Mouse (Mus musculus): ENCODE measurements around the gene Rad51b. TPM values are rescaled to one million over a fixed set of nuclear protein-coding genes. Genes with fewer than 3 reads are reported as not detected.

Rad51b gene
- polyA plus RNA-seq, 1 experiment from 2014 or later: 8.0 TPM

DNA sequence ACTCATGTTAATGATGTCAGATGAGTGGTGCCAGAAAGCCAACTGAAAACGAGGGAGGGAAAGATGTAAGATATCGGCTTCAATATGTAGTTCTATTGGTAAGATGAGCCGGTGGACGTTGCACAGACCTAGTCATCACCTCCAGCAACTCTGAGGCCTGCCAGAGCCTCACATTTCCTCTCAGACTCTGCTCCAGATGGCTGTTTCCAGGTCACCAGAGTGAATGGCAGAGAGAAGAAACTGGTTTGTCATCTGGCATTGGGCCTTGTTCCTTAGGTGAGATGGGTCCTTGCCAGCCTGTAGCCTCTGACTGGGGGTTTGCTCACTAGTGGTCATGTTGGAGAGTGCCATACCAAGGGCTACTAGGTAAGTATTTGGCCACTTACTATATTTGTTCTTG lies 348.6 kb downstream of the Rad51b start:
- 65% methylated on average over 4 of the region's 4 CpGs for WGBS
- Histone ChIP-seq H3K36me3 (no peaks in the 10 kb centered on the region), H3K4me1 (replicated peaks) (peaks cover 16% of the 10 kb centered on the region), H3K9ac (replicated peaks) (no peak overlapping the region), H3K9me3 (no peaks in the 10 kb centered on the region), H3K27me3 (no peaks in the 10 kb centered on the region), H3K27ac (no peak overlapping the region), H3K4me3 (replicated peaks) (no peak overlapping the region), H3K4me2 (no peak overlapping the region)
- ATAC-seq (ENCODE audit: insufficient number of reproducible peaks, insufficient read depth, low FRiP score, low TSS enrichment, low read depth): no peak

DNA sequence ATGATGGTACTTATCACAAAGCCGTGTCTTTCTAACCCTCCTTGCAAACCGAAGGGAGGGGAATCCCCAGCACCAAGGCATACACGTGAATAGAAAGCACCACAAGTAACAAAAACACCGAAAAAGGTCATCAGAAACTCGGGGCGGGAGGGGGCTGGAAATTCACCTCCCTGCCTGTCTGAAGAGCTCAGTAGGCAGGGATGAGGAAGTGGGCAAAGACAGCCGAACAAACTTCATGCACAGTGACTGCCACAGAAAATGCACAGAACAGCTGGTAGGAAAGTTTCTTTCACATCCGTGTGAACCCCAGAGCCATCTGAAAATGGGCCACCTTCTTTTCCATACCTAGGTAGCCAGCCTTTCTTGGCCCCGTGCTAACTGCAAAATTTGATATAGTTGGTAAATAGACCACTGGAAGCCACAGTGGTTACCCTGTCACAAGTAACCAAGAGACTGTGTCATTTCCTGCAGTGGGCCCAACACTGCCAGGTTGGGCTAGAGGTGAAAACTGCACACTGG lies 349.6 kb downstream of the Rad51b start:
- no peak for ATAC-seq (ENCODE audit: insufficient number of reproducible peaks, insufficient read depth, low FRiP score, low TSS enrichment, low read depth)
- Histone ChIP-seq H3K4me1 (replicated peaks) (peaks cover 11% of the 10 kb centered on the region), H3K27ac (no peak overlapping the region), H3K27me3 (no peaks in the 10 kb centered on the region), H3K4me3 (replicated peaks) (no peak overlapping the region), H3K9ac (replicated peaks) (no peak overlapping the region), H3K4me2 (no peak overlapping the region), H3K9me3 (no peaks in the 10 kb centered on the region), H3K36me3 (no peaks in the 10 kb centered on the region)
- 88% methylated on average over 9 of the region's 9 CpGs for WGBS

DNA sequence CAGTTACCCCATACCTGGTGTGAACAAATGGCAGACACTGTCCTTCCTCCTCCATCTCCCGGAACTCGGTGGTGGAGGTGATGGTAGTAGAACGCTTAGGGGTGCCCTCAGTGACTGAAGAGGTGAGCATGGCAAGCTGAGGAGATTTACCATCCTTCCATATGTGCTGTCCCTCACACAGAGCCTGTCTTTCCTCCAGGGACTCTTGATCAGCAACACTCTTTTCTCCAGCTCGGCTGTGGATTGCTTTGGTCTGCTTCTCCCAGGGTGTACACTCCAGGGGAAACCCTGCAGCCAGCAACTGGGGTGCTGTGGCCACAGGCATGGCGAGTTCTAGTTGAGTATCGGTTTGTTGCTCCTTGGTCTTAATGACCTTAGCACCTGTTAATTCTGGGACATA lies 350.3 kb downstream of the Rad51b start:
- Histone ChIP-seq H3K9ac (replicated peaks) (no peak overlapping the region), H3K4me3 (replicated peaks) (no peak overlapping the region), H3K36me3 (no peaks in the 10 kb centered on the region), H3K4me2 (no peak overlapping the region), H3K9me3 (no peaks in the 10 kb centered on the region), H3K27me3 (no peaks in the 10 kb centered on the region), H3K4me1 (replicated peaks) (peaks cover 7% of the 10 kb centered on the region; the same call in 1 of the 2 replicates), H3K27ac (no peak overlapping the region)
- no peak for ATAC-seq (ENCODE audit: insufficient number of reproducible peaks, insufficient read depth, low FRiP score, low TSS enrichment, low read depth)
- 84% methylated on average over 6 of the region's 6 CpGs for WGBS

DNA sequence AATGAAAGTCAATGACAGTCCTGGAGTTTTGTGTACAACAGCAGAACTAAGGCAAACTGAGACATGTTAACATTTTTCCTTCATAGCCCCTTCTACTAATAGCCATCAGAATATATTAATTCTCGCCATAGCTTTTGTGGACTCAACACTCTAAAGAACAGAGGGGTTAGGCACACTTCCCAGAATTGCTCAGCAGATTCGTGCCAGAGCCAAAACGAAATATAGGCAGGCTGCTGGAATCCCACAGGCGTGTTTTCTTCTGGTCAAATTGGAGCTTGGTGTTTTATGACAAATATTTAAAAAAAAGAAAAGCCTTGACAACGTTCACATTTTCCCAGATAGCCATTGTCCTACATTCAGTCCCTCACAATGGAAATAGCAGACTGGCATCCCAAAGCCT lies 350.9 kb downstream of the Rad51b start:
- H3K9me3 ChIP-seq: no peaks in the 10 kb centered on the region
- H3K4me2 ChIP-seq: no peak overlapping the region
- WGBS: 84% methylated on average over 5 of the region's 5 CpGs
- no peaks in the 10 kb centered on the region for H3K27me3 ChIP-seq
- H3K9ac ChIP-seq (replicated peaks): no peak overlapping the region
- H3K4me3 ChIP-seq (replicated peaks): no peak overlapping the region
- ATAC-seq (ENCODE audit: insufficient number of reproducible peaks, insufficient read depth, low FRiP score, low TSS enrichment, low read depth): no peak
- no peak overlapping the region for H3K27ac ChIP-seq
- H3K4me1 ChIP-seq (replicated peaks): peaks cover 13% of the 10 kb centered on the region
- no peaks in the 10 kb centered on the region for H3K36me3 ChIP-seq

DNA sequence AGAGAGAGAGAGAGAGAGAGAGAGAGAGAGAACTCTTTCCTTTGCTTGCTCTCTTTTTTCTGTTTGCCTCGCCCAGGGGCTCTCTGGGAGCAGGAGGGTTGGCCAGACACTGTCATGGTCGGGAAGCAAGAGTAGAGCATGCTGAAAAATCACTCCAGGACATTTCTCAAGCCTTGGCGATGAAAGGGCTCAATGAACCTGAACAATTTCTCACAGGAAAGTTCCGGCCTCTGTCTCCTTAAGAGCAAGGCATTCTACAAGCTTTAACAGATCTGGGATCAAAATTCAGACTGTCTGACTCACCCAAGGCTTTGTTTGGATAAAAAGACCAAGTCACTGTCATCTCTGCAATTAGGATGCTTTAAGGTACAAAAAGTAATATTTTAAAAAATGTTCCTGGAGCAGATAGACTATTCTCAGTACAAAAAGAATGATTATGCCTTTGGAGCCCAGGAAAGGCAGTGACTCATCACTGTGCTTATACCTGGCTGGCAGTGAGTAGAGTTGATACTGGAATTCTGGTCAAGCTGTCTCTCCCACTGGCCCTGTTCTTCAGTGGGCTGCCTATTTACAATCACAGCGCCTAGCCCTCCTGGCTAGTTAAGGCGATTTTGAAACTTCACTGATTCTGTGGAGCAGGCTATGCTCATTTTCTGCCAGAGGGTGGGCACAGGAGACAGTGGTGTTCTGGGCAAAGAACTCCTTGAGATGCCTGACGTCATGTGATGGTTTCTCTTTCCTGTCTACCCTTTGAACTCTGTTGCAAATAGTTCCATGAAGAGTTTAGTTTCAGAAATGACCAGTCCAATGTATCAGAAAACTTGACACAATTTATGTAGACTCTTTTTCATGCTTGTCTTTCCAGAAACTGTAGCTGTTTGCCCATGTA lies 352.0 kb downstream of the Rad51b start:
- ATAC-seq (ENCODE audit: insufficient number of reproducible peaks, insufficient read depth, low FRiP score, low TSS enrichment, low read depth): no peak
- Histone ChIP-seq H3K4me3 (replicated peaks) (no peak overlapping the region), H3K9ac (replicated peaks) (no peak overlapping the region), H3K27me3 (no peaks in the 10 kb centered on the region), H3K36me3 (no peaks in the 10 kb centered on the region), H3K9me3 (no peaks in the 10 kb centered on the region), H3K4me2 (no peak overlapping the region), H3K4me1 (replicated peaks) (peaks cover 15% of the 10 kb centered on the region), H3K27ac (no peak overlapping the region)
- 71% methylated on average over 7 of the region's 7 CpGs for WGBS

DNA sequence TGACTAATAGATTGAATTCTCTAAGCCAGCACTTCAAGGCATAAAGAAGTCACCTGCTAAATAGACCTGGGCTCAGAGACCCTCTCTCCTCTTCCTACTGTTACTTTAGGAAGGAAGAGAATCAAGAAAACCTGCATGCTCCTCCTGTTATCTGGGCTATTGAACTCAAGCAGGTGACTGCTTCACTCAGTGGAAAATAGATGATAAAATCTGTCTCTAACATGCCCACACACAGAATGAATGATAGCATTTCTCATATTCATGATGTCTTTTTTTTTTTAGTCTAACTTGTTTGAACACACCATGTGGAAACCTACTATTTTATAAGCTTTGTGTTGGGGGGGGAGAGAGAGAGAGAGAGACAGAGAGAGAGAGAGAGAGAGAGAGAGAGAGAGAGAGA lies 352.7 kb downstream of the Rad51b start:
- no peaks in the 10 kb centered on the region for H3K9me3 ChIP-seq
- H3K27ac ChIP-seq: no peak overlapping the region
- H3K9ac ChIP-seq (replicated peaks): no peak overlapping the region
- no peaks in the 10 kb centered on the region for H3K27me3 ChIP-seq
- H3K36me3 ChIP-seq: no peaks in the 10 kb centered on the region
- no peak for ATAC-seq (ENCODE audit: insufficient number of reproducible peaks, insufficient read depth, low FRiP score, low TSS enrichment, low read depth)
- H3K4me2 ChIP-seq: no peak overlapping the region
- no peak overlapping the region for H3K4me3 ChIP-seq (replicated peaks)
- H3K4me1 ChIP-seq (replicated peaks): peaks cover 15% of the 10 kb centered on the region

DNA sequence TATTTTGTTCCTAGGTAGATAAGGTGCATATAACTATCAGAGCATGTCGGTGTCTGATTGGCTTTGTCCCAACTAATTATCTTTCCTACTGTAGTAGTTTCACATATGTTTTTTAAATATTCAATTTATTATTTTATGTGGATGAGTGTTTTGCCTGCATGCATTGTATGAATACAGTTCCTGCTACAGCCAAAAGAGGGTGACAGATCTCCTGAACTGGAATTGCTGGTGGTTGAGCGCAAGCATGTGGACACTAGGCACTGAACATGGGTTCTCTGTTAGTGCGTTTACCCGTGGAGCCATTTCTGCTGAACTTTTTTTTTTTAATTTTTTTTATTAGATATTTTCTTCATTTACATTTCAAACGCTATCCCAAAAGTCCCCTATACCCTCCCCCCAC lies 358.1 kb downstream of the Rad51b start:
- 94% methylated on average over 5 of the region's 5 CpGs for WGBS
- Histone ChIP-seq H3K36me3 (no peaks in the 10 kb centered on the region), H3K27me3 (no peaks in the 10 kb centered on the region), H3K4me2 (no peak overlapping the region), H3K4me1 (replicated peaks) (peaks cover 22% of the 10 kb centered on the region), H3K9me3 (no peaks in the 10 kb centered on the region), H3K4me3 (replicated peaks) (no peak overlapping the region), H3K9ac (replicated peaks) (no peak overlapping the region), H3K27ac (no peak overlapping the region)
- no peak for ATAC-seq (ENCODE audit: insufficient number of reproducible peaks, insufficient read depth, low FRiP score, low TSS enrichment, low read depth)

DNA sequence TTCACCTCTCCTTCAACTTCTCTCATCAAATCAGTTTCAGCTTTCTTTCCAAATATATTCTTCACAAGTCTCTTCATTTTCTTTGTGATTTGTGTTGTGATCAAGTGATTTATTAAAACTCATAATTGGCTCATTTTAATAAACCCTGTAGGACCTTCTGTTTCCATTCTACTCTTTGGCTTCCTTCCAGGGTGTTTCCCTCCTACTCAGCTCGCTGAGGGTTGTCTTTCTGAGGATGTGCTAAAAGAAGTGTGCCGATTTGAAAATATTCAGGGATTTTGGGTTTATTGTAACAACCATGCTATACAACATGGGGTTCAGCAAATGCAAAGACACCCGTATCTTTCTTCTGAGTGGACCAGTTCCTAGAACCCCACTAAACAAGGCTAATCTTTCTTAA lies 361.8 kb downstream of the Rad51b start:
- Histone ChIP-seq H3K36me3 (no peaks in the 10 kb centered on the region), H3K9me3 (no peaks in the 10 kb centered on the region), H3K4me1 (replicated peaks) (peaks cover 47% of the 10 kb centered on the region), H3K4me2 (no peak overlapping the region), H3K27me3 (no peaks in the 10 kb centered on the region), H3K9ac (replicated peaks) (no peak overlapping the region), H3K4me3 (replicated peaks) (no peak overlapping the region), H3K27ac (no peak overlapping the region)
- WGBS: 85% methylated on average over 3 of the region's 3 CpGs
- ATAC-seq (ENCODE audit: insufficient number of reproducible peaks, insufficient read depth, low FRiP score, low TSS enrichment, low read depth): no peak

DNA sequence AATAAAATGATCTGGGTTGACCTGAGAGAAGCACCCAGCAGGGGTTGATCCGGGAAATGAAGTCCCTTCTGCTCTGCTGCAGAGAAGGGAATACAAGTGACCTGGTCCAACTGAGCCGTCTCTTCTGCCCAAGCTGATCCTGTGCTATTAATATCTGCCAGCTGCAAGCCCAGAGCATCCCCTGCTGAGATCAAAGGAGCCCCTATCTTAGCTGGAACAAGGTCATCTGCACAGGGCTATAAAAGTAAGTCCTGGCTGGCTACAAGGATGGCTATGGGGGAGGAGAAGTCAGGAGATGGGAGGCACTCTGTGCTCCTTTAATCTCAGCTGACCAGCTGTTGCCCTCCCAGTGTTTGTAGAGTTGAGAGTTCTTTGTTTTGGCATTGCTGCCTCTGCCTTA lies 364.2 kb downstream of the Rad51b start:
- ATAC-seq (ENCODE audit: insufficient number of reproducible peaks, insufficient read depth, low FRiP score, low TSS enrichment, low read depth): peak; percentile 41; the same call in 1 of the 2 replicates
- H3K4me1 ChIP-seq (replicated peaks): peaks cover 55% of the 10 kb centered on the region
- WGBS: 9% methylated on average over 2 of the region's 2 CpGs
- no peaks in the 10 kb centered on the region for H3K36me3 ChIP-seq
- no peaks in the 10 kb centered on the region for H3K9me3 ChIP-seq
- H3K4me3 ChIP-seq (replicated peaks): no peak overlapping the region
- H3K27ac ChIP-seq: peak overlapping the region; percentile 69
- H3K9ac ChIP-seq (replicated peaks): no peak overlapping the region
- no peaks in the 10 kb centered on the region for H3K27me3 ChIP-seq
- H3K4me2 ChIP-seq: no peak overlapping the region

DNA sequence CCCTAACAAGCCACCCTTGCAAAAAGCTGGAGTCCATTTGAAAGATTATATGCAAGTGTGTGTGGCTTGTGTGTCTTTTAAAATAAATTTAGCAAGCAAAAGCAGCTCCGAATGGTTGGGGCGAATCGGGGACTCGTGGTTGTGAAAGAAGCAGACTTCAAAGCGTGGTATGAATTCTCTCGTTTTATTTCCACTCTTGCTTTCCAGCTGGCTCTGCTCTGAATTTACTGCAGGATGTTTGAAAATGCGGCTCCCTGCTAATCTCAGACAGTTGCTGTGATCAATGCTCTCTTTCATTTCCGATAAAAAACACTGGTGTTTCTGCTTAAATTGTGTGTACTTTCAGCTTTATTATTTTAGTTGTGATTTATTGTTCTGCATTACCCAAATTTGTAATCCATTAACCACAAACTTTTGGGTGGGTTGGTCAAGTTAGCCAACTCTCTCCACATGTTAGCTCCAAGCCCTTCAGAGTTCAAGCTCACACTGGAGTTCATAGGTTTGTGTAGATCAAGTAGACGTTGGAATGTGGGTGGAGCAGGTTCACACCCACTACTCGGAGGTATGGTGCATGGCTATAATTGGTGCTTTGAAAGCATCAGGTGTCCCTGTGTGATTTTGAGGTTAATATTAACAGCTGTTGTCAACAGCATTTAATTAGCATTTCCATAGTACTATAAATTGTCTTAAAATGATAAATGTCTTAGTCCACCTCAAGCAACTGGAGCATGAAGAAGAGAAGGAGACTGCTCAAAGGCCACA lies 366.2 kb downstream of the Rad51b start:
- no peak for ATAC-seq (ENCODE audit: insufficient number of reproducible peaks, insufficient read depth, low FRiP score, low TSS enrichment, low read depth)
- H3K4me2 ChIP-seq: no peak overlapping the region; the same call in 1 of the 2 replicates
- 14% methylated on average over 10 of the region's 10 CpGs for WGBS
- H3K36me3 ChIP-seq: 0 out of 2 replicates have a peak, but pooled peaks cover 3% of the 10 kb centered on the region
- 0 out of 2 replicates have a peak, but pooled peaks cover 4% of the 10 kb centered on the region for H3K9me3 ChIP-seq
- H3K9ac ChIP-seq (replicated peaks): no peak overlapping the region
- peaks cover 46% of the 10 kb centered on the region for H3K4me1 ChIP-seq (replicated peaks)
- peak overlapping the region; percentile 66 for H3K27ac ChIP-seq
- H3K27me3 ChIP-seq: no peaks in the 10 kb centered on the region
- H3K4me3 ChIP-seq (replicated peaks): no peak overlapping the region

DNA sequence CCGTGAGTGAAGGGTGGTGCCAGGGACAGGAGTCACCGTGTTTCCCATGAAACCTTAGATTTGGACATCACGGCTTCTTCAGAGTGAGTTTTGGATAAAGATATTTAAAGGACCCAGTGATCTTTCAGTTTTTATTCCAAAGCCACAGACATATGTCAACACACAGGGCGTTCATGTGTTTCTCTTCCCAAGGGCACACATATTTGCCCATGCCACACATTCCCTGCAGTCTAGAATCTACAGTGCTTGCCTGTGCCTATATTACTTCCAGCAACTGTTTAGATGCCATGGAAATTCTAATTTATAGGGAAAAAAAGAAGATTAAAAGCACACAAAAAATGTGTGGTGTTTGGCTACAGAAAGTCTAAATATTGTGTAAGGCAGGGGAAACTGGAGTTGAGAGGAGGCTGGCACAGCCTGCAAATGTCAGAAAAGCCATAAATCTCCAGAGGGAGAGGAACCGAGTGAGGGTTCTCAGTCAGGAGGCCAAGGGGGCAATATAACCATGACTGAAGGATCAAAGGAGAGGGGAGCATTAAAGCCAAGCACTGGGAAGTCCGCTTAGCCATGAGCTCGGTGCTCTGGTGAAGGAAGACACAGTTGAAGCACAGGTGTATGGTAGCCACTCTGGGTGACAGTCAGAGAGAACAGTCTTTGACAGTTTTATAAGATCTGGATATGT lies 367.0 kb downstream of the Rad51b start:
- Histone ChIP-seq H3K4me2 (no peak overlapping the region), H3K36me3 (0 out of 2 replicates have a peak, but pooled peaks cover 3% of the 10 kb centered on the region), H3K4me1 (replicated peaks) (peaks cover 43% of the 10 kb centered on the region), H3K9me3 (0 out of 2 replicates have a peak, but pooled peaks cover 4% of the 10 kb centered on the region), H3K4me3 (replicated peaks) (no peak overlapping the region), H3K9ac (replicated peaks) (no peak overlapping the region), H3K27me3 (no peaks in the 10 kb centered on the region), H3K27ac (peak overlapping the region; percentile 66)
- WGBS: 47% methylated on average over 7 of the region's 7 CpGs
- no peak for ATAC-seq (ENCODE audit: insufficient number of reproducible peaks, insufficient read depth, low FRiP score, low TSS enrichment, low read depth)
